In genomic region chr14:32683982-32684734, GRCm38 (mm10) we compare ENCODE assay signal across 8 mouse cellular contexts. TPM values are rescaled to one million over a fixed set of nuclear protein-coding genes. Genes with fewer than 3 reads are reported as not detected.
A peak's percentile ranks its signal among the peaks of the same experiment; 100 is the strongest.
DNase-seq lines count a peak whose midpoint lies in the region; ATAC-seq lines count a peak whose summit lies in the region.

No protein-coding gene starts in this region.

- peaks cover 22% of the 10 kb centered on the region for H3K4me1 ChIP-seq in embryonic facial prominence, embryonic 13.5 days
- H3K4me1 ChIP-seq in embryonic facial prominence, embryonic 10.5 days, result peaks cover 44% of the 10 kb centered on the region
- peaks cover 21% of the 10 kb centered on the region for H3K4me1 ChIP-seq in kidney, embryonic 16.5 days (ENCODE audit: insufficient read depth, low read length)

- WGBS in embryonic facial prominence, embryonic 13.5 days, result 42% methylated on average over 19 of the region's 19 CpGs
- 65% methylated on average over 19 of the region's 19 CpGs for WGBS in embryonic facial prominence, embryonic 10.5 days
- whole genome bisulfite sequencing in kidney, embryonic 16.5 days, result 57% methylated on average over 19 of the region's 19 CpGs

- no peaks in the 10 kb centered on the region for H3K36me3 ChIP-seq in embryonic facial prominence, embryonic 13.5 days
- no peaks in the 10 kb centered on the region for H3K36me3 ChIP-seq in embryonic facial prominence, embryonic 10.5 days (replicated peaks)
- no peaks in the 10 kb centered on the region for H3K36me3 ChIP-seq in kidney, embryonic 16.5 days (ENCODE audit: insufficient read depth, low read length)
- H3K36me3 ChIP-seq in splenic B cell, adult 2 months (ENCODE audit: control insufficient read depth, insufficient read depth, low read length, poor library complexity, severe bottlenecking), result no peaks in the 10 kb centered on the region

- H3K4me3 ChIP-seq in embryonic facial prominence, embryonic 13.5 days, result no peak overlapping the region
- no peak overlapping the region for H3K4me3 ChIP-seq in embryonic facial prominence, embryonic 10.5 days
- H3K4me3 ChIP-seq in kidney, embryonic 16.5 days (ENCODE audit: low read length), result no peak overlapping the region

- H3K9ac ChIP-seq in embryonic facial prominence, embryonic 13.5 days, result no peak overlapping the region
- no peak overlapping the region for H3K9ac ChIP-seq in kidney, embryonic 16.5 days (replicated peaks; ENCODE audit: low read length)

- H3K9me3 ChIP-seq in embryonic facial prominence, embryonic 13.5 days, result no peaks in the 10 kb centered on the region
- H3K9me3 ChIP-seq in embryonic facial prominence, embryonic 10.5 days, result no peaks in the 10 kb centered on the region
- H3K9me3 ChIP-seq in kidney, embryonic 16.5 days (ENCODE audit: low read length), result no peaks in the 10 kb centered on the region

- peak overlapping the region; percentile 28; the same call in 1 of the 2 replicates for H3K4me2 ChIP-seq in embryonic facial prominence, embryonic 13.5 days
- H3K4me2 ChIP-seq in kidney, embryonic 16.5 days (replicated peaks; ENCODE audit: low read depth, low read length), result peak overlapping the region; percentile 35

- 0 out of 2 replicates have a peak, but pooled peaks have one; percentile 33 for ATAC-seq in embryonic facial prominence, embryonic 13.5 days (ENCODE audit: insufficient number of reproducible peaks, insufficient read depth, low FRiP score, low TSS enrichment, low read depth)
- 0 out of 2 replicates have a peak, but pooled peaks have one; percentile 3 for ATAC-seq in kidney, embryonic 16.5 days (ENCODE audit: low FRiP score, low TSS enrichment)

- H3K27me3 ChIP-seq in embryonic facial prominence, embryonic 13.5 days, result 0 out of 2 replicates have a peak, but pooled peaks cover 4% of the 10 kb centered on the region
- no peaks in the 10 kb centered on the region for H3K27me3 ChIP-seq in embryonic facial prominence, embryonic 10.5 days (replicated peaks; ENCODE audit: low read depth, poor library complexity, severe bottlenecking)
- no peaks in the 10 kb centered on the region for H3K27me3 ChIP-seq in kidney, embryonic 16.5 days (ENCODE audit: insufficient read depth, low read length)
- H3K27me3 ChIP-seq in splenic B cell, adult 2 months (ENCODE audit: control insufficient read depth, insufficient read depth, low read length, poor library complexity, severe bottlenecking), result no peaks in the 10 kb centered on the region

- no peak overlapping the region for H3K27ac ChIP-seq in embryonic facial prominence, embryonic 13.5 days
- H3K27ac ChIP-seq in embryonic facial prominence, embryonic 10.5 days (replicated peaks), result no peak overlapping the region; the same call in 1 of the 2 replicates
- no peak overlapping the region for H3K27ac ChIP-seq in kidney, embryonic 16.5 days (ENCODE audit: low read length)

- DNase-seq in embryonic facial prominence, embryonic 10.5 days (ENCODE audit: low spot score), result no peak
- peak; percentile 35 for DNase-seq in retina, postnatal 1 day
- no peak for DNase-seq in retina, embryonic 14.5 days (ENCODE audit: low spot score)
- DNase-seq in splenic B cell, adult 2 months (ENCODE audit: low read depth, low spot score), result peak; percentile 69
- DNase-seq in ovary, postnatal 10 days (ENCODE audit: low spot score), result no peak
- DNase-seq in frontal cortex, postnatal 25 days (ENCODE audit: low spot score in 2 of 2), result no peak

RNA-seq across cellular contexts. Expression of gene 3425401B19Rik, which starts 0.9 kb away (rescaled TPM):
- 0.04 and 0.17 TPM in 2 replicates for polyA plus RNA-seq in embryonic facial prominence, embryonic 13.5 days (2015; fragmentation: Nextera tagmentation; extraction: Ambion mirVana)
- polyA plus RNA-seq in embryonic facial prominence, embryonic 10.5 days (2016; fragmentation: Nextera tagmentation; extraction: Ambion mirVana), result 0.18 and 0.61 TPM in 2 replicates
- 0.14 and 0.23 TPM in 2 replicates for polyA plus RNA-seq in kidney, embryonic 16.5 days (2015; fragmentation: Nextera tagmentation; extraction: Ambion mirVana)

Comparison
In these comparisons a context has a peak if more than half of its experiments do, and no peak if none do; other contexts are left out.
1. DNase-seq: peak in retina, postnatal 1 day (single experiment) and splenic B cell, adult 2 months (single experiment); none in embryonic facial prominence, embryonic 10.5 days (single experiment), retina, embryonic 14.5 days (single experiment), ovary, postnatal 10 days (single experiment) and frontal cortex, postnatal 25 days (0 of 2).